Mouse (Mus musculus): ENCODE measurements at regions not wholly inside any gene's neighbourhood (a gene's known extent, or its start where the extent isn't known, plus 50 kb on each side); places are given as distances from the start of the nearest gene placed in this dataset.

- TF ChIP-seq EP300 (IDR thresholded peaks at IDR 0.05; ENCODE audit: low read depth) (no peak), CTCF (IDR thresholded peaks at IDR 0.05; ENCODE audit: low read depth) (no peak)
Observed at GRCm38 (mm10) chr3:78947183-78947582, 339.1 kb downstream of the Rapgef2 start.
